Mouse (Mus musculus) WW6 (cell line): ENCODE results near the gene Prss16.
"Not testable (repeated sequence)": the region's sequence is repeated elsewhere in the genome, so short reads cannot be mapped to it uniquely, and the experiment has no call there.

ENCODE experiments used
- DNase-seq: peaks from one replicate; pipeline ENCODE4 v3.0.0-alpha.2; 2013; ENCODE audit warnings: low read depth, low spot score

Prss16 gene

GRCm38 (mm10) chr13:22036149-22036956 lies 26.8 kb upstream of the Prss16 start:
- DNase-seq = no peak

- not testable (repeated sequence) for DNase-seq
Observed at GRCm38 (mm10) chr13:22035267-22036148, 26.0 kb upstream of the Prss16 start, which contains the start of the genes Hist1h2ah and Hist1h2bk. Gene Hist1h2ah (minus strand): TSS chr13:22035568. Gene Hist1h2bk (plus strand): TSS chr13:22035870.

- no peak for DNase-seq
Observed at GRCm38 (mm10) chr13:22034443-22035266, 25.1 kb upstream of the Prss16 start.

- DNase-seq = no peak
Observed at GRCm38 (mm10) chr13:22033741-22034442, 24.4 kb upstream of the Prss16 start.

DNA sequence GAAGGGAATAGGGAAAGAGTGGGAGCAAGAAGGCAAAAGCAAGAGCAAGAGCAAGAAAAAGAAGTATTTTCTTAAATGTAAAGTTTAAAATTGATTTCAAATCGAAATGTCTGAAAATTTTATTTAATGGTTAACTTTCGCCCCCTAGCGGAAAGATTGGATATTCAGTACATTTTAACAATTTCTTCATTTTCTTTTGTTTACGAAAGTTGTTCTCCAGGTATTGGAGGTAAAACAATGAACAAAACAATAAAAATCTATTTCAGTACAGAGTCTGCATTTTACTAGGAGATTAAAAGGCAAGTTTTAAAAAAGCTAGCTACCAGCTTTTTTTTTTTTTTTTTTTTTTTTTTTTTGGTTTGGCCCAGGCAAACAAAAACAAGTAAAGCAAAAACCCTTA lies 21.0 kb upstream of the Prss16 start:
- DNase-seq = no peak

DNA sequence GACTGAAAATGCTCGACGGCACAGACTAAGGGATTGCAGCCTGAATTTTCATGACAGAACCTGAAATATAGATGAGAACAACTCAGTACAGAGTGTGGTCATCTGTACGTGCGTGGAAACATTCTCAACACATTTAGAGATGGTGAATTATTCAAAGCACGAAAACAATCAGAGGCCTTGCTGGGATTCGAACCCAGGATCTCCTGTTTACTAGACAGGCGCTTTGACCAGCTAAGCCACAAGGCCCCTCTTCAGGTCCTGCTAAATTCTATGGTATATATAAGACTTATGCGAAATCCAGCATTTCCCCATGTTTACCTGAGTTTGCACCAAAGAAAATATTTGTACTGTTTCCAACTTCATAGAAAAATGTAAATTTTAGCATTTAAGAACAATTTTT lies 20.4 kb upstream of the Prss16 start:
- DNase-seq = no peak

DNA sequence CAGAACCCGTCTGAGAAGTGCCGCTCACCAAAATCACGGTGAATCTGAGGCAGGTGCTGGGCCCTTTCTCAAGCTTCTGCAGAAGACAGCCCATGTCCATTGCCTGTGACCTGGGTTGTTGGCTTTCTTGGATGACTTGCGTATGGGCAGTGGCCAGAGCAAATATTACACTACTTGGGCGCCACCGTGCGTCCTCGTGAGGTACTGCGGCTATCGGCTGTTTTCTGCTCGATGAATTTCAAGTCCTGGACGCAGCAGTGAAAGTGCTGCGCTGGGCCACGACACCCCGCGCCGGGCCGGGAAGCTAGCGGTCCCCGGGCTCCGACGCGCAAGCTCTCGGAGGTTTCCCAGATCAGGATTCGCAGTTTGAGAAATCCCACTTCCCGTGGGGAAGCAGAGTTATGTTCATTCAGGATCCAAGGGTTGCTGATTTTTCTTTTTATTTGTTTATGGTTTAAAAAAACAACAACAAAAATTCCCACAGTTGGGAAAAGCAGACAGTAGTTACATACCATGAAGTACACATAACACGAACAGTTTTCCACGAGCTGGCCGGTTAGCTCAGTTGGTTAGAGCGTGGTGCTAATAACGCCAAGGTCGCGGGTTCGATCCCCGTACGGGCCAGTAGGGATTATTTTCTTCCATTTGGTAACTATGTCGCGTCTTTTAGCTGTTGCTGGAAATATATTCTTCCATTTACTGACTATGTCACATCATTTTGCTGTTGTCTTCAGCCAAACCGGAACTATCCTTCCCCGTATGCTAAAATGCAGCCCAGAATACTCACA lies 19.3 kb upstream of the Prss16 start:
- no peak for DNase-seq

DNA sequence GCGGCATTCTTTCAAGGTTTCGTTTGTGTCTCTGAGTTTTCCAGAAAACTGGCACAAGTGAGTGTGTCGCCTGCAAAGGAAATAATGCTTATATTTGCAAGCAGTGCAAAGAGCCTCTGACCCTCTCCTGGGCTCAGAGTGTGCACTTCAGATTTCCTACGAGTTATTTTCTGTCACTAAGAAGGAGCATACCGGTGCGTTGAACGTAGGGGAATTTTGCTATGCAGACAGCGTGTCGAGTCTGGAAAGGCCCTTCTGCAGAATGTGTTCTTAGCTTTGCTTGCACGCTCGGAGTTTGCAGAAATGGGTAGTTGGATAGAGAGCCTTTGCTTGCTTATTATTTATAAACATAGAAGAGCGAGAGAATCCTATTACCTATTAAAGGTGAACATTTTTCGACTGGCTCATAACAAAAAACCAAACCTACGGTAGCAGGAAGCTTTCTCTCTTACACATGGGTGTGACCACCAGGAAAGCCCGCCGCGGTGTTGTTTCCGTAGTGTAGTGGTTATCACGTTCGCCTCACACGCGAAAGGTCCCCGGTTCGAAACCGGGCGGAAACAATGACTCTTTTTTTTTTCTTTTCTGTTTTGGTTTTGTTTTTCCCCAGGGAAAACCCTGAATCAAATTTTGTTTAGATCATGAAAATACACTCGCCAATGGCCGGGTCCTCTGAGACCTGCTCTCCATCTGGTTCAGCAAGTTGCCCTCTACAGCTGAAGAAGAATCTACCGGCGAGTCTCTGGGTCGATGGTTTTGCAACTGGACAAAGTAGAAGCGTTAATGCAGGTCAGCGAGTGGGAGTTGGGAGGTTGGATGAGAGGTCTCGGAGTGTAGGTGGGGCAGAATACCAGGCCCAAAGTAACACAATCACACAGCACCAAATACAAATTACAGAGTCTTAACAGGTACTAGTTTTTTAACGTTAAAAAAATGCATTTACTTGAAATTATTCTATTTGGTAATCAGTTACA lies 16.8 kb upstream of the Prss16 start:
- DNase-seq = no peak

DNA sequence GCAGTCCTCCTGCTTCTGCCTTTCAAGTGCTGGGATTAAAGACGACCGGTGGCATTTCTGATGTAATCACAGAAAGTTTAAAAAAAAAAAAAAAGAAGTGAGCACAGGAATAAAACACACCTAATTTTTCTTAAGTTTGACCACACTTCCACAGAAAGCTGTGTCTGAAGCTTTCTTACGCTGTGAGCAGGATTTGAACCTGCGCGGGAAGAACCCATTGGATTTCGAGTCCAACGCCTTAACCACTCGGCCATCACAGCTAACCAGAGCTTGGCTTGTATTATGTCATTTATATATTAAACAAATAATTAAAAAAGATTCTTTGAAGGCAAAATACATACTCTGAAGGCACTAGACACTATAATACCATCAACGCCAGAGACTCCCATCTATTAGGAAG lies 12.7 kb upstream of the Prss16 start:
- no peak for DNase-seq

- no peak for DNase-seq
Observed at GRCm38 (mm10) chr13:22021581-22021980, 12.0 kb upstream of the Prss16 start.

GRCm38 (mm10) chr13:22020901-22021339 lies 11.4 kb upstream of the Prss16 start:
- no peak for DNase-seq

- no peak for DNase-seq
Observed at GRCm38 (mm10) chr13:22019934-22020835, 10.6 kb upstream of the Prss16 start.

DNA sequence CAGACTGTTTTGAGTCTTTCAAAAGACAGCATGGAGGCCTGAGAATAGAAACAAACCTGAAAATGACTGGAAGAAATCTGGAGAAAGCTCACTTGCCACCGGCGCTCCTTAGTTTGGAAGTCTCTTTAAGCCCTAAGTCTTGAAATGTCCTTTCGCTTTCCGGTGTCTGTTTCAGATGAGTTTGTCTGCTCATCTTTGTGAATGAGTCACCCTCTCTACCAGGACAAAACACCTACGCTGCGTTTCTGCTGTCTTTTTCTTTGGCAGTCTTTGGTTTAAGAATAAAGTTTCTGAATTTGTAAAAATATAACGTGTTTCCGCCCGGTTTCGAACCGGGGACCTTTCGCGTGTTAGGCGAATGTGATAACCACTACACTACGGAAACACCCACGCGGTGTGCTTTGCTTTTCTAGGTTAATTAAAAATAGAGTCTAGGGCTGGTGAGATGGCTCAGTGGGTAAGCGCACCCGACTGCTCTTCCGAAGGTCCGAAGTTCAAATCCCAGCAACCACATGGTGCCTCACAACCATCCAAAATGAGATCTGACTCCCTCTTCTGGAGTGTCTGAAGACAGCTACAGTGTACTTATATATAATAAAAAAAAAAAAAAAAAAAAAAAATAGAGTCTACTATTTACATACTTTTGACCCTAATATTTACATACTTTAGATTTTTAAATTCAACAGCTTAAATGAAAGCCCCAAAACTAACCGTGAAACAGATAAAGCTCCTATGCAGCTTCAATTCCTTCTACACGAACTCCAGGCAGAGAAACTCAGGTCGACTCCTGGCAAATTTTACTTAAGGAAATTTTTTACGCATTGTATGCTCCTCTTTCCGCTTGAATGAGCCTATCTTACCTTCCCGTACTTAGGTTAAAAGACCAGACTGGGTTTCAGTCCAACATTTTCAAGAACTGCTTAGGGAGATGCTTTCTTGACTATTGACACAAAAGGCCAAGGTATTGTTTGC lies 6.2 kb upstream of the Prss16 start:
- DNase-seq = no peak

DNA sequence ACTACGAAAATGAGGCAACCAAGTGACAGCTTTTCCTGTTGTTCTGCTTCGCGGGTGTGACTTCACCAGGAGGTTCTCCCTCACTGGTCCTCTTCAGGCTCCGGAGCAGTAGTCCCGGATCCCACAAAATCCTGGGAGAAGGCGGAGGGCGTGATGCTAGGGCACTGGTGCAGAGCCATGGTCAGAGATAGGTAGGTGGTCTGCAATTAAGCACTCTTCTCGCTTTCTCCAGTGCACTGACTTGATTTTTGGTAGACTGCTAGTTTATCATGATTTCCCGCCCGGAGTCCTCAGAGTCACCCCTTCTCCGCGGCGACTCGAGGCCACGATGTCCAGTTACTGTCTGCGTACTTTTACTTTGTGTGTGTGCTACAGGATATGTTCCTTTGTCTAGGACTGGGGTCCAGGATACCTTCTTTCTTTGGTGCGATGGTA lies 4.9 kb upstream of the Prss16 start:
- no peak for DNase-seq

GRCm38 (mm10) chr13:22013716-22014115 lies 4.2 kb upstream of the Prss16 start:
- DNase-seq = no peak

GRCm38 (mm10) chr13:22008707-22009106 lies 835 bp downstream of the Prss16 start:
- no peak for DNase-seq

DNA sequence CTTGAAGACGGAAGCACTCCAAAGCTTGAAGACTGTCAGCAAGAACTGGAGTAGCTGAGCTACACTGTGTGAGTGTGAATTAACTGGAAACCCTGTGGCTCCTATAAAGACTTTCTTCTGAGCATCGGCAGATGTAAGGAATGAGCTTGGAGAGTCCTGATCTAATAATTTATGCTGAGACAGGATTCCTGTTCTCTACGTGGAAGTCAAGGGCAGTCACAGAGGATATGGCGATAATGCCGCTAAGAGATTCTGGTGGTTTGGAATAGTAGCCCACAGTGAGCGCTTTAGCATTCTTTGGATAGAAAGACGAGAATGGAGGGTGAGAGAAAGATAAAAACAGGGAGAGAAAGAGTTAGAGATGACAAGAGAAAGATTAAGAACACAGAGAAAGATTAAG lies 1.7 kb downstream of the Prss16 start:
- no peak for DNase-seq
